Mouse (Mus musculus): ENCODE data around the gene Ovol1.

The Ovol1 gene

GRCm38 (mm10) chr19:5560457-5561041, at the start of gene Ovol1:
Gene Ovol1, minus strand, starts transcription at chr19:5560646.
- no peak for DNase-seq (ENCODE audit: extremely low read depth, low read depth, low spot score)

- no peak for DNase-seq (ENCODE audit: extremely low read depth, low read depth, low spot score)
These were observed 49.3 kb upstream of the Ovol1 start, which contains the start of gene Kat5 for GRCm38 (mm10) chr19:5609547-5610404. Gene Kat5, minus strand, starts transcription at chr19:5610237.

- no peak for DNase-seq (ENCODE audit: extremely low read depth, low read depth, low spot score)
These were observed 48.7 kb upstream of the Ovol1 start for GRCm38 (mm10) chr19:5609171-5609546.

GRCm38 (mm10) chr19:5608707-5609106, 48.3 kb upstream of the Ovol1 start:
- no peak for DNase-seq (ENCODE audit: extremely low read depth, low read depth, low spot score)

GRCm38 (mm10) chr19:5607705-5608410, 47.4 kb upstream of the Ovol1 start:
- no peak for DNase-seq (ENCODE audit: extremely low read depth, low read depth, low spot score)

GRCm38 (mm10) chr19:5606196-5606595, 45.8 kb upstream of the Ovol1 start:
- DNase-seq (ENCODE audit: extremely low read depth, low read depth, low spot score) = no peak

GRCm38 (mm10) chr19:5605126-5605525, 44.7 kb upstream of the Ovol1 start:
- no peak for DNase-seq (ENCODE audit: extremely low read depth, low read depth, low spot score)

GRCm38 (mm10) chr19:5603664-5604063, 43.2 kb upstream of the Ovol1 start:
- DNase-seq (ENCODE audit: extremely low read depth, low read depth, low spot score) = no peak

GRCm38 (mm10) chr19:5601752-5602541, 41.5 kb upstream of the Ovol1 start, which contains the start of gene Rnaseh2c:
Gene Rnaseh2c, plus strand, starts transcription at chr19:5601873.
- DNase-seq (ENCODE audit: extremely low read depth, low read depth, low spot score) = no peak

- DNase-seq (ENCODE audit: extremely low read depth, low read depth, low spot score) = no peak
These were observed 38.8 kb upstream of the Ovol1 start for GRCm38 (mm10) chr19:5599224-5599623.

GRCm38 (mm10) chr19:5591888-5592287, 31.4 kb upstream of the Ovol1 start:
- DNase-seq (ENCODE audit: extremely low read depth, low read depth, low spot score) = no peak

GRCm38 (mm10) chr19:5589159-5589558, 28.7 kb upstream of the Ovol1 start:
- no peak for DNase-seq (ENCODE audit: extremely low read depth, low read depth, low spot score)

GRCm38 (mm10) chr19:5581995-5582394, 21.5 kb upstream of the Ovol1 start:
- DNase-seq (ENCODE audit: extremely low read depth, low read depth, low spot score) = no peak

GRCm38 (mm10) chr19:5580776-5581175, 20.3 kb upstream of the Ovol1 start:
- DNase-seq (ENCODE audit: extremely low read depth, low read depth, low spot score) = no peak

- DNase-seq (ENCODE audit: extremely low read depth, low read depth, low spot score) = no peak
These were observed 19.5 kb upstream of the Ovol1 start for GRCm38 (mm10) chr19:5579971-5580370.

GRCm38 (mm10) chr19:5575336-5575735, 14.9 kb upstream of the Ovol1 start:
- DNase-seq (ENCODE audit: extremely low read depth, low read depth, low spot score) = no peak

GRCm38 (mm10) chr19:5572331-5573125, 12.1 kb upstream of the Ovol1 start:
- DNase-seq (ENCODE audit: extremely low read depth, low read depth, low spot score) = peak; percentile 95

- no peak for DNase-seq (ENCODE audit: extremely low read depth, low read depth, low spot score)
These were observed 11.4 kb upstream of the Ovol1 start for GRCm38 (mm10) chr19:5571831-5572230.

GRCm38 (mm10) chr19:5570353-5571246, 10.2 kb upstream of the Ovol1 start:
- DNase-seq (ENCODE audit: extremely low read depth, low read depth, low spot score) = no peak
